Mouse (Mus musculus) kidney, adult 2 months (tissue): ENCODE measurements around the gene Fam243.

ENCODE experiments used
- CTCF ChIP-seq: fragments of 200-500 bp; conservative IDR thresholded peaks from 2 replicates; pipeline ENCODE4 v1.5.1; 2011; ENCODE audit warnings: low read depth, mild to moderate bottlenecking, control low read depth, low read length, moderate library complexity, mixed read lengths; ENCODE audit not compliant: insufficient read depth, insufficient read length
- POLR2A ChIP-seq: fragments of 200-500 bp; IDR thresholded peaks from one replicate; pipeline ENCODE4 v1.6.1; 2011; ENCODE audit warnings: low read depth, low read length, control low read depth

DNA sequence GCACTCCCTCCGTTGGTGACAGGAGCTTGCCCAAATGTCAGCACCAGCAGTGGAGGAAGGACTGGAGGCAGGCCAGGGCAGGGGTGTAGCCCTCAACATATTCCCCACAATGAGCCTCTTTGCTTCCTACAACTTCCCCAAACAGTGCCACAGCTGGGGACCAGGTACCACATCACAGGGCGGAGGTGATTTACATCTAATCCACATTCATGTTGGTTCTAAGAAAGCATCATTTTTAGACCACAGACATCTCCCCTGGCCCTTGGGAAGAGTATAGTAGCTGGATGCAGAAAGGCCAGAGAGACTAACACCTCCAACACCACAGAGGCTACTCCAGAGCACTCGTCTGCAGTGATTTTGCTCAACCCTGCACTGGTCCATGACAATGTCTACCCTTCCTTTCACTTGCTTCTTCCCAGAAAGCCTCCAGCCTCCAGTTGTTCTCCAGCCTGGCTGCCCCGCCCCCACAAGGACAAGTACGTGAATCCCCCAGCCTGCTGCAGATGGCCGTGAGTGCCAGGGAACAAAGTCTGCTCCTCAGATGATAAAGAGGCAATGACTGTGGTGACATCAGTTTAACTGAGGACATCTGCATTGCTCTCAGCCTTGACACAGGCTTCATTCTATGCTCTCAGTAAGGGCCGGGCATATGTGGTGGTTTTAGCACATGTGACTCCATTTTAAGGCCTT is 5.0 kb downstream of the Fam243 start:
- TF ChIP-seq CTCF (no peak), POLR2A (no peak)
